Mouse (Mus musculus) G1E (cell line): ENCODE data around the gene Npr1. TPM values are rescaled to one million over a fixed set of nuclear protein-coding genes. Genes with fewer than 3 reads are reported as not detected.
A peak's percentile ranks its signal among the peaks of the same experiment; 100 is the strongest.

Experiments
- ATAC-seq: 2 replicates; pipeline ENCODE4 v1.8.0; 2016; ENCODE audit warnings: mild to moderate bottlenecking; ENCODE audit not compliant: insufficient number of reproducible peaks, poor library complexity, low FRiP score, severe bottlenecking; ENCODE audit errors: extremely low read depth
- DNase-seq: peaks from one replicate; pipeline ENCODE4 v3.0.0; 2012; ENCODE audit warnings: low spot score
- H3K27me3 ChIP-seq: 2 replicates; pipeline ENCODE4 v1.6.1; 2012; ENCODE audit warnings: mild to moderate bottlenecking, low read length, inconsistent platforms; ENCODE audit not compliant: insufficient read depth
- H3K36me3 ChIP-seq: replicated peaks from 2 replicates; pipeline ENCODE3; 2012; ENCODE audit warnings: mild to moderate bottlenecking, inconsistent platforms
- H3K4me1 ChIP-seq: 2 replicates; pipeline ENCODE4 v1.6.1; 2012; ENCODE audit warnings: low read depth, low read length, inconsistent platforms, mixed read lengths; ENCODE audit not compliant: insufficient read depth
- H3K4me3 ChIP-seq: 2 replicates; pipeline ENCODE4 v1.5.1; 2012; ENCODE audit warnings: low read depth, mild to moderate bottlenecking, inconsistent platforms, low read length, moderate library complexity, mixed read lengths
- H3K9me3 ChIP-seq: replicated peaks from 2 replicates; pipeline ENCODE4 v1.6.1; 2012; ENCODE audit warnings: inconsistent platforms
- CTCF ChIP-seq: IDR thresholded peaks from 2 replicates; pipeline ENCODE4 v1.5.1; 2012; ENCODE audit warnings: low read depth, low read length, inconsistent platforms, mixed read lengths
- GATA1 ChIP-seq: IDR thresholded peaks from 2 replicates; pipeline ENCODE4 v1.6.1; 2012; ENCODE audit warnings: borderline replicate concordance, low read length, inconsistent platforms, mixed read lengths
- GATA2 ChIP-seq: IDR thresholded peaks from 2 replicates; pipeline ENCODE4 v1.6.1; 2012; ENCODE audit warnings: low read depth, low read length, inconsistent platforms, borderline replicate concordance
- POLR2AphosphoS5 ChIP-seq: IDR thresholded peaks from 2 replicates; pipeline ENCODE4 v1.6.1; 2012; ENCODE audit warnings: low read depth, low read length, inconsistent platforms; ENCODE audit not compliant: insufficient replicate concordance
- TAL1 ChIP-seq: conservative IDR thresholded peaks from 2 replicates; pipeline ENCODE4 v1.6.1; 2012; ENCODE audit warnings: low read depth, low read length, inconsistent platforms, mixed read lengths
- polyA plus RNA-seq: library from polyadenylated mRNA; stranded (reverse); fragments of >175 nt; gene quantifications from 2 replicates; pipeline ENCODE4 v1.2.3, GENCODE M21; 2012
- total RNA-seq, 2 experiments: library from RNA; stranded (forward) in 1 of 2; stranded (reverse) in 1 of 2; fragments of 200-1000 nt in 1 of 2; fragments of >200 nt in 1 of 2; fragmentation: Nextera tagmentation in 1 of 2; gene quantifications; 2 replicates each; pipeline ENCODE4 v1.2.3; 2014 to 2017

Gene Npr1
- not detected in 2 replicates for total RNA-seq (2014; fragmentation: Nextera tagmentation)
- total RNA-seq (2017): not detected in 2 replicates
- not detected in 2 replicates for polyA plus RNA-seq

DNA sequence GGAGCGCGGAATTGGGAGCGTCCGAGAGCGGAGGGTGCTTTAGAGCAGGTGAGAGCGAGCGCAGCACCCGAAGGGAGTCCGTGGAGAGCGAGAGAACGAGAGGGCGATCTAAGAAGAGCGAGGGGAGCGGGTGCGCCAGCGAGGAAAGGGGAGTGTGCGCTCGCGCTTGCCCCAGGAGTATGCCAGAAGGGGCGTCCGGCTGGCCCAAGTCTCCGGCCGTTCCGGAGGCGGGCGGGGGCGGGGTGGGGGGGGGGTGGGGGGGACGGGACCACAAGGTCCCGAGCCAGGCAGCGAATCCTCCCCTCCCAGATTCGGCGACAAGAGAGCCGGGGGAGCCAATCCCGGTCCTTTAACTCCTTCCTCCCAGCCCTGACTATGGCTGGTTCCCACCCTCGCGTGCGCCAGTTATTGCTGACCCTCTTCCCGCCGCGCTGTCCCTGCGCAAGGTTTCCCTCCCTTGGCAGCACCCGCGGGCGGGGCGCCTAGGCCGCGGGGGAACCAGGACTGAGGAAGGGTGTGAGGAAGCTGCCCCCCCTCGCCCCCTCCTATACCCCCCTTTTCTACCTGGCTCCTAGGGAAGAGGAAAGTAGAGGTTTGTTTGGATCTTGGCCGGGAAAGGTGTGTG, at the start of gene Npr1:
Gene Npr1, minus strand, starts transcription at position 181 of the 625 bp plus-strand sequence.
- DNase-seq (no peak), ATAC-seq (no peak)
- H3K36me3 ChIP-seq: no peaks in the 10 kb centered on the region
- TF ChIP-seq GATA2: no peak
- TF ChIP-seq GATA1: no peak
- TF ChIP-seq CTCF: no peak
- no peak for TF ChIP-seq POLR2AphosphoS5
- no peak for TF ChIP-seq TAL1
- peaks cover 12% of the 10 kb centered on the region for H3K9me3 ChIP-seq
- peaks cover 73% of the 10 kb centered on the region for H3K27me3 ChIP-seq
- peak within 1 kb of the TSS; percentile 51; the same call in 1 of the 2 replicates for H3K4me3 ChIP-seq
- peaks cover 13% of the 10 kb centered on the region for H3K4me1 ChIP-seq

DNA sequence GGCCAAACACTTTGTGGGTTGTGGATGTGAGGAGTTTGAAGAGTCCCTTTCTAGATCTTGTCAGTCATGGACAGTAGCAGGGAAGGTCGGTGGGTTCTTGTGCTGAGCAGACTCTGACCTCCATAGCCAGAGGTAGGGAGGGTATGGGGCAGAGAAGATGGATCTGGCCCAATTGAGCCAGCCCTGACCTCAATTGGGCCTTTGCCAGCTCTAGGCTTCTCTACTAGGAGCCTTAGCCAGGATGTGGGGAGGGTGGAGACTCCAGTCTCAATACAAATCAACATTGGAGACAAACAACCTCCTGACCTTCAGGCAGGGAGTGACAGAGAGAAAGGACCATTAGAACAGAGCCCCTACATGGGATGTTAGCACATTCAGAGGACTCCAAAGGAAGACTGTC, 49.6 kb upstream of the Npr1 start:
- H3K27me3 ChIP-seq: no peaks in the 10 kb centered on the region
- H3K4me1 ChIP-seq: peaks cover 32% of the 10 kb centered on the region
- peak overlapping the region; percentile 70 for H3K4me3 ChIP-seq
- ATAC-seq (no peak), DNase-seq (no peak)
- no peaks in the 10 kb centered on the region for H3K9me3 ChIP-seq
- TF ChIP-seq CTCF (no peak), GATA2 (no peak), POLR2AphosphoS5 (no peak), GATA1 (no peak), TAL1 (no peak)
- peaks cover 35% of the 10 kb centered on the region for H3K36me3 ChIP-seq

DNA sequence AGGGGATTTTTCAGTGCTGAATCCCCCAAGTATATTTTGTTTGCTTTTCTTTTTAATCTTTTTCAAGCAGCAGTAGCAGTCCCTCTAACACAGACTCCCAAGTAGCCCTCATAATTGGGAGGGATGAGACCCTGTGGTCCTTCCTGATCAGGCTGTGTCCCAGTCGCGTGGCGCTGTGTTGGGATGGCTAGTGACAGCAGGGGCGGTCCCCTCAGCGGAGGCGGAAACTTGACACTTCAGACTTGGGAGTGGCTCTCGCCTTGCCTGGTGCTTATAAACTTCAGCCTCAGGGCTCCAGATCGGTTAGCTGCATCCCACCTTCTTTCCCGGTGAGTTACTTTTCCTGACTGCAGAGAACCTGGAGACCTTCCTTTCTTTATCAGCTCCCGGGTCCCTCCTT, 49.0 kb upstream of the Npr1 start:
- peaks cover 35% of the 10 kb centered on the region for H3K36me3 ChIP-seq
- H3K4me3 ChIP-seq: peak overlapping the region; percentile 70
- peaks cover 32% of the 10 kb centered on the region for H3K4me1 ChIP-seq
- no peaks in the 10 kb centered on the region for H3K9me3 ChIP-seq
- ATAC-seq: peak; percentile 88
- TF ChIP-seq POLR2AphosphoS5 (no peak), GATA1 (no peak), CTCF (no peak), GATA2 (no peak), TAL1 (no peak)
- H3K27me3 ChIP-seq: no peaks in the 10 kb centered on the region
- peak; percentile 67 for DNase-seq

DNA sequence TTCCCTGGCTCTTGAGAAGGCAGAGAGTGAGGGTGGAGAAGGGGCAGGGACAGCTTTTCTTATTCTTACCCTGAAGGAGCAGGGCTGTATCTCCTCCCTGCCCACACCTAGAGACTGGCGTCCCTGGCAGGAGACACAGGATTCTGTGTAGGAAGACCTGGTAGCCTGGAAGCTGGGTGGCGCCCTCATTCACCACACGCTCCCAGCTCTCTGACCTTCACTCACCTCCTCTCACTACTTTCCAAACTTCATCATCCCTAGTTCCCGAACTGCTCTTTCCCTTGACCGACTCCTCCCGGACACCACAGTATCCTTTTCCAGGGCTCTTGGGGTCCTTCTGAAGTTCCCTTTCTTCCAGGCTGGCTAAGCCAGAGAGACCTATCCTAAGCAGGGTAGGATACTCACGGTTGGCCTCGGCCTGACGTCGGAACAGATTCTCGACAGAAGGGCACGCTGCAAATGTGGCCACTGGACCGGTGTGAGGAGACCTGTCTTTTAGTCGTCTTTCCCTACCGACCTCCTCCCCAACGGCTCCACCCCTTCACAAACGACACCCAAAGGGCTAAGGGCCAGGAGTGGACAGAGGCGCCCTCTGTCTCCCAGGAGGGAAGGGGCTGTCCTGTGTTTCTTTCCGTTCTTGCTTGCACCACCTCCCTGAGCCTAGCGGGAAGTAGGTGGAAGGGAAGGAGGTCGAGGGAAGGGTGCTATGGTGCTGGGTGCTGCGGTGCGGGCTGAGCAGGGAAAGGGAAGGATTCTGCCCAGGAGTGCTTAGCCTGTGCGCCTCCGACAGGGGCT, 48.3 kb upstream of the Npr1 start, which contains the start of the genes S100a1 and S100a13:
Gene S100a1, minus strand, starts transcription at position 597 of the 795 bp plus-strand sequence.
Gene S100a13, plus strand, starts transcription at position 640 of the 795 bp plus-strand sequence.
- H3K4me3 ChIP-seq: peak within 1 kb of the TSS; percentile 70
- TF ChIP-seq GATA1: no peak
- TF ChIP-seq GATA2: no peak
- TF ChIP-seq CTCF: no peak
- TF ChIP-seq TAL1: no peak
- no peak for TF ChIP-seq POLR2AphosphoS5
- no peaks in the 10 kb centered on the region for H3K27me3 ChIP-seq
- H3K4me1 ChIP-seq: peaks cover 32% of the 10 kb centered on the region
- DNase-seq (no peak), ATAC-seq (no peak)
- no peaks in the 10 kb centered on the region for H3K9me3 ChIP-seq
- H3K36me3 ChIP-seq: peaks cover 35% of the 10 kb centered on the region

DNA sequence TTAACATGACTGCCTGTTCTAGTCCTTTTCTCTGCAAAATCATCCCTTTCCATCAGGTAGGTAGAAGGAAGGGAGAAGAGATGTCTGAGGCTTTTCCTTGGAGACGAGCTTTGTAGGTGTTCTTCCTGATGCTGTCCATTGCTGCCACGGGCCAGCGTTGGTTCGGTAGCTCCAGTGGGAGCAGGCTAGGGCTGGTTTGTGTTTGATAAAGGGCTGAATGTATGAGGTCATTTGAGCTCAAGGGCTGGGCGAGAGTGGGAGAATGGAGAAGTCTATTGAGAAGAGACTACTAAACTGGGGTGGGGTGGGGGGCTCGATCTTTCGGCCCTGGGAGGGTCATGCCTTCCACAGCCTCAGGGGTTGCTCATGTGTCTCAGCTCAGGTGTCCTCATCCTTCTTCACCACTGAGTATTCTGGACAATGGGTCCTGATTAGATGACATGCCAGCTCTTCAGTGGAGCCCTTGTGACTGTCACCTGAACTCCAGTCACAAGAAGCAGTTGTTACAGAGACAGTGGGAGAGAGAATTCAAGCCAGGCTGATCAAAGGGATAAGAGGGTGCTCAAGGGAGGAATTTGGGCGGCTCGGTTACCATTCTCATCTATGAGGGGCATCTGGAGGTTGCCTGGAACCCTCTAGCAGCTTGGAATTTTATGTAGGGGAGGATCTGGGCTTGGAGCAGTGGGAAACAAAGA, 47.4 kb upstream of the Npr1 start:
- ATAC-seq: no peak

DNA sequence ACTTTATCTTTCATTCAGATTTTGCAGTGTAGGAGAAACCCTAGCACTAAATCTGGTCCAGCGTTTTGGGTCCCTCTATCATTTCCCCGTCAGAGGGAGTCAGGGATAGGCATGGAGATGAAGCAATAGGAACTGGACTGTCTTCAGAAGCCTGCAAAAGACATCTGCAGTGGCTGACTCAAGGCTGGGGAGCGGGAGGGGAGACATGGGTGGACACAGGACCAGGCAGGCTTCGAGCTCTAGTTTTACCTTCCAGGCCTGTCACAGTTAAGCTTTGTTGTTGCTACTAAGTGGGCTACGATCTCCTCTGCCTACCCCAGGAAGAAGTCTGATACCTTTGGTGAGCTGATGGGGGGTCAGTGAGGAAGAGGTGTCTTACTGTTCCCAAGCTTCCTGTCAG, 46.6 kb upstream of the Npr1 start:
- DNase-seq (no peak), ATAC-seq (no peak)
- TF ChIP-seq GATA1 (no peak), TAL1 (no peak), POLR2AphosphoS5 (no peak), GATA2 (no peak), CTCF (no peak)
- Histone ChIP-seq H3K27me3 (no peaks in the 10 kb centered on the region), H3K4me3 (no peak overlapping the region), H3K36me3 (peaks cover 36% of the 10 kb centered on the region), H3K9me3 (no peaks in the 10 kb centered on the region), H3K4me1 (peaks cover 41% of the 10 kb centered on the region)

More for the DNA sequence above, 47.4 kb upstream of the Npr1 start:
- no peak overlapping the region for H3K4me3 ChIP-seq
- TF ChIP-seq GATA1: no peak
- no peak for TF ChIP-seq TAL1
- no peak for TF ChIP-seq CTCF
- no peak for TF ChIP-seq GATA2
- H3K27me3 ChIP-seq: no peaks in the 10 kb centered on the region
- H3K36me3 ChIP-seq: peaks cover 36% of the 10 kb centered on the region
- H3K4me1 ChIP-seq: peaks cover 33% of the 10 kb centered on the region
- DNase-seq: no peak
- H3K9me3 ChIP-seq: no peaks in the 10 kb centered on the region
